Mouse (Mus musculus) adrenal gland (tissue): ENCODE measurements around the gene Olfr9.
"Not testable (repeated sequence)": the region's sequence is repeated elsewhere in the genome, so short reads cannot be mapped to it uniquely, and the experiment has no call there.

Experiments used
- intact Hi-C: fragments of 180-260 bp; cut with DNase I; formaldehyde crosslinking; loops from one replicate; pipeline ENCODE4 v1.15.1; 2025
- long read RNA-seq, 2 experiments: library from polyadenylated mRNA; unstranded; transcript quantifications; one replicate each; pipeline ENCODE4 v2.0.0; 2020; ENCODE audit warnings: borderline replicate concordance in 1 of 2; ENCODE audit not compliant: insufficient replicate concordance in 1 of 2

Olfr9 gene
- long read RNA-seq, experiment 1: 0 reads
- long read RNA-seq, experiment 2: 0 reads

DNA sequence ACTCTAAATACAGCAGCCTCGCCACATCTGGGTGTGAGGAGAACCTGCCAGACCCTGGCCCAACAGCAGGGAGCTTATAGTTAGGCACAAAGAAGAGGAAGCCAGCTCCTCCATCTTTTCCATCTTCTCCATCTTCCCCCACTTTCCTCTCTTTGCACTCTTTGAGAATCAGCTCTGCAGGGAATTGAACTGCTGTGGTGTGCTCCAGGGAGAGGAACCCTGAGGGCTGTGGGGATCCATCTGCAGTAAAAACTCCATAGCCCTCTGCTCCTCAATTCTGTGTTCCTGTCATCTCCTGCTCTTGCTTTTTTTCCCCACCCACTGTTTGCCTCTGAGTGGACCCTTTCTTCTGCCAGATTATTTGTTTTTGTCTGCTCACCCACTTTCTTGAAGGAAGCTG lies at the start of gene Olfr9:
TSS of gene Olfr9 (plus strand) at position 301 of the 400 bp plus-strand sequence.
- intact Hi-C loops: not testable (repeated sequence)

DNA sequence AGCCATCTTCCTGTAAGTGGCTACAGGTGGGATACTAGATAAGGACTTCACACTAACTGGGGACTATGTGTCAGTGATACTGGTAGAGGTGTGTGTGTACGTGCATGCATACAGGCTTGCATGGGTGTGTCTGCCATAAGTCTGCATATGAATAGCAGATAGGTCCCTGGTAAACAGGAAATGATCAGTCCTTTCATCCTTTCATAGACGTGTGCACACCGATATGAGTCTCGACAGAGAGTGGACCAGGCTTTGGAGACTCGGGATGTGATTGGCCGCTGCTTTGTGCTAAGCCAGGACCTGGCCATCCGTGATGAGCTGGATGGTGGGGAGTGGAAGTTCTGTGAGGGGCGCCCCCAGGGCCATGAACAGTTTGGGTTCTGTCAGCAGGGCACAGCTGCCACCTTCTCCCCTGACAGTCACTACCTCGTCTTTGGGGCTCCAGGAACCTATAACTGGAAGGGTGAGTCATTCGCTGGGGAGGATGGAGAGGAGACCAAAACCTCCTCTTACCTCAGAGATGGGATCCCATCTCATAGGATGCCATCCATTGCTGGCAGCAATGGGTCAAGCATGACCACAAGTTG lies 48.7 kb upstream of the Olfr9 start:
- intact Hi-C loops: no loop called here

DNA sequence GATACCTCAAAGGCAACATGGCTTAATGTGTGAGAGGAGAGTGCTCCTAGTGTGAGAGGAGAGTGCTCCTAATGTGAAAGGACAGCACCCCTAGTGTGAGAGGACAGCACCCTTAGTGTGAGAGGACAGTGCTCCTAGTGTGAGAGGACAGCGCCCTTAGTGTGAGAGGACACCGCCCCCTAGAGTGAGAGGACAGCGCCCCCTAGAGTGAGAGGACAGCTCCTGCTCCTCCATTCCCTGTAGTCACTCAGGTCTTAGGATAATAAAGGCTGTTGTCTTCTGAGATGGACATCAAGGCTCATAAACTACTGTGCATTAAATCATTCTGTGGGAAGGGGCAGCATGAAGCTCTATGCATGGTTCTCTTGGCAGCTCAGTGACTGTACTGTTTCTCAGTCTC lies 43.6 kb upstream of the Olfr9 start:
- intact Hi-C loops: no loop called here

DNA sequence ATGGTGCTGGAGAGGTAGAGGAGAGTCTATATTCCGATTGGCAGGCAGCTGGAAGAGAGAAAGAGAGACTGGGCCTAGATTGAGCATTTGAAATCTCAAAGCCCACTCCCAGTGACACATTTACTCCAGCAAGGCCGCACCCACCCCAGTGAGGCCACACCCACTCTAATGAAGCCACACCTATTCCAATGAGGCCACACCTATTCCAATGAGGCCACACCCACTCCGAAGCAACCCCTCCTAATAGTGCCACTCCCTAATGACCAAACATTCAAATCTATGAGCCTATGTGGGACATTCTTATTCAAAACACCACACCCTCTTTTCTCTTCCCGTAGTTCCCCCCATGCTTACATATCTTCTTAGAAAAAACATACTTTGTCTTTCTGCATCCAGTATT lies 41.7 kb upstream of the Olfr9 start:
- intact Hi-C loops: no loop called here

DNA sequence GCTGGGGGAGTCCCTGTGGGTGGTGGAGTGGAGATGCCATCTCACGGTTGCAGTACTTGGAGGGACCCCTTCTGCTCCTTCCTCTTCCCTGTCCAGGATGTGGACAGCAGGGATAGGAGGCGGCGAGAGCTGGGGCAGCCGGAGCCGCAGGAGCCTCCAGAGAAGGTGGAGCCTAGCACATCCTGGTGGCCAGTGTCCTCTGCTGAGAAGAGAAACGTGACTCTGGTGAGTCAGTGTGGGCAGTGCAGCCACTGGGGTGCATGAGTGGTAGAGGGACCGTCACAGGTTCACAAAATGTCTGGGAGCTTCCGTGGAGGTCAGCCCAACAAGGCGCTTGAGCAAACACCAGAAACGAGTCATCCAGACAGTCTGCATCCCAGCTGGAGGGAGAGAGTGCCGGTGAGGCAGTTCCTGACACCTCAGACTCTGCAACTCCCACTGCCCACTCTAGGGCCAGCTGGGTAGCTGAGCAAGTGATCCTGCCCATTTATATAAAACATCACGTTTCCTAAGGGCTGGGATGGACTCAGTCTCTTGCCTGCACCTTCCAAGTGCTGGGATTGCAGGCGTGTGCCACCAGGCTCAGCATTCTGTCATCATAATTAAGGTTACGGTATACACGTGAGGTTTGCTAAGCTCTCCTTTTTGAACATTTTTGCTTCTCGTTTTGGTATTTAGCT lies 38.9 kb upstream of the Olfr9 start:
- intact Hi-C loops: no loop called here

DNA sequence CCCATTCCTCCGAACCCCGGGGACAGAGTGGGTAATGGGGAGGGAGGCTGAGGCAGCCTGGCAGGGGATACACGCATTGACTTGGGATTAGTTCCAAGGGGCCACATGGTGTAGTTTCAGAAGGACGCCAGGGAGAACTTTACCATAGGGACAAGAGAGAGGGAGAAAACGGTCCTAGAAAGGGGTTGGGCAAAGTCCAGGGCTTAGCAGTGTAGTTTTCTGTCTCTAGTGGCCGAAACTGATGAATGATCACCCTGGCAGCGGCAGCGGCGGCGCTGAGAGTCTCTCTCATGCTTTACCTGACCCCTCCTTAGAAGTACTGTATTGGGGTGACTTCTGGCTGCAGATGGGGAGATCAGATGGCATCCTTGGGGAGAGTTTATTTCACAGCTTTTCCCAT lies 30.9 kb upstream of the Olfr9 start:
- intact Hi-C loops: no loop called here

DNA sequence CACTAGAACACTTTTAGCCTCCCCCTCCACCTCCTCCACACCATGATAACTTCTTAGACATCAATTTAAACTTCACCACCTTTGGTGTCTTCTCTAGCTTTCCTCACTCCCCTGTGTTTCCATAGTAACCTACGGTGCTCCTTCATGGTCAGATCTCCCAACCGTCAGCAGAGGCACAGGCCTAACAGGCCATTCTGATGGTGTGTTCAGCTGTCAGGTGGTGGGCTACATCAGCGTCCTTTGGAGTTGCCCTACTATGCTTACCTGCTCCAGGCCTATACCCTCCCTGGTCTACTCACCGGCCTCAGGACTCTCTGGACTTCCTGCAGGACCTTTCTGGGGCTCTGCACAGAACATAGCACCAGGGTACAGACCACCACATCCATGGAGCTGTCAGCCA lies 29.1 kb upstream of the Olfr9 start:
- intact Hi-C loops: no loop called here

DNA sequence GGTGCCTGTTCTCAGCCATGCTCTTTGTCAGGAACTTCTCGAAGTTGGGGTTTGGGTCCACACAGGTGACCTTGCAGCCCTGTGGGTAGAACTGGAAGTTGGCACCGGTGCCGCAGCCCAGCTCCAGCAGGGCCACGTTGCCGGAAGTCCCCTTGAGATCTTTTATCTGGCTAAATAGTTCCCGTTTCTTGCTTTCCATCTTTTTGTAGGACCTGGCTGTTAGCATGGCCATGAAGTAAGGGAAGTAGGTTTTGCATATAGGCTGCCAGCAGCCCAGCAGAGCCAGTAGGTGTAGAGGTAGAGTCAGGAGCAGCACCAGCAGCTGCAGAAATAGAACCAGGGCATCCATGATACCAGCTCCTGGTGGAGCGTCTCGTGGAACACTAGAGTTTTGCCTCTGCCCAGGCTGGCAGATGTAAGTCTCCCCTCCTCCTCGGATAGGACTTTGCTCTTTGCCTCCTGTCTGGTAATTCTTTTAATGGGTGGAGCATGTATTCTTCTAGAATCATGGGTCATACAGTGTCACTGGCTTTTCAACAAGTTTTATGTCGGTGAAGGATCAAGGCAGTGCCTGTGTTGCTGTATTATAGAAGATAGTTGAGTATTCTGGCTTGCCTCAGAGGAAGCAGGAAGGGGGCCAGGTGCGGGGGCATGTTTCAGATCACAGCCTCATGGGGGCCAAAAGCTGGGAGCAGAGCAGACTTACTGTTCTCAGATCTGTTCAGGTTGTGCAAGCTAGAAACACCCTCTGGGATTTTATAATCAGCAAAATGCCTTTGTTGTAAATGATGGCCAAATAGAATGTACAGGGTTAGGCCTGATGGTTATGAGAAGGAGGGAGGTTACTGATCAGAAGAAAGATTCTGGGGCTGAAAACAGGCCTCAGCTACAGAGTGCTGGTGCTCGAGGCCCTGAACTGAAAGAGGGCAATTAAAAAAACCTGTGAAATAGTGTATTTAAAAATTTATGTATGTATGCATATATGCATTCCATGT lies 28.3 kb upstream of the Olfr9 start, which contains the start of gene Mettl7b:
TSS of gene Mettl7b (minus strand) at position 399 of the 995 bp plus-strand sequence.
- intact Hi-C loops: no loop called here

DNA sequence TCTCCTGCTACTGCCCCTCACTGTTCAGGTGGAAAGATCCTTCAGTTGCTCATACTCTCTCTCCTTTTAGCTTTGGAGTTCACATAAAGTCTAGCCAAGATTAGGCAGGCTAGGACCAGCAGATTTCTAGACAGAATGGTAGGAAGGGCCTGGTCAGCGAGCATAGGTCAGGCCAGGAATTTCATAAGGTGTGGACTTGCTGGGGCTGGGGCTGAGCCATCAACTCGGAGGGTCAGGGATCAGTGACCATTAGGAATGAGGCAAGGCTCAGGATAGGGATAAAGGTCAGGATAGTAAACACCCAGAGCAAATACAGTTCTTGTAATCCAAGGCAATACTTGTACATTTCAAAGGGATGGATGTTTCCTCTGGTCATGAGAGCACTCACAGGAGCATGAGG lies 24.3 kb upstream of the Olfr9 start:
- intact Hi-C loops: no loop called here

DNA sequence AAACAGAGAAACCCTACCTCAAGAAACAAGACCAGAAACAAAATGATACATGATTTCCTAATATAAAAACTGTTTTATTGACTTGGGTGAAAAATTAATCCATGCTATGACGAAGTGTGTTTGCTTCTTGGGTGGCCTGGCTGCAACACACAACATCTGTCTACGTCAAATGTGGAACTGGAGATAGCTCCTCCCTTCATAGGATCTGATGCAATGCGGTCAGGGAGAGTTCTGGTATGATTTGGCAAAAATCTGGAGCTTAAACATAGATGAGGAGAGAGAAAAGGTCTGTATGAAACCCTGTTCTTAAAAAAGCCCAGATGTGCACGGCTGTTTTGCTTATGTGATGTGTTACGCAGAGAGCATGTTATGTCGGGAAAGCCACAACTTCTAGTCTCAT lies 23.4 kb upstream of the Olfr9 start:
- intact Hi-C loops: no loop called here

DNA sequence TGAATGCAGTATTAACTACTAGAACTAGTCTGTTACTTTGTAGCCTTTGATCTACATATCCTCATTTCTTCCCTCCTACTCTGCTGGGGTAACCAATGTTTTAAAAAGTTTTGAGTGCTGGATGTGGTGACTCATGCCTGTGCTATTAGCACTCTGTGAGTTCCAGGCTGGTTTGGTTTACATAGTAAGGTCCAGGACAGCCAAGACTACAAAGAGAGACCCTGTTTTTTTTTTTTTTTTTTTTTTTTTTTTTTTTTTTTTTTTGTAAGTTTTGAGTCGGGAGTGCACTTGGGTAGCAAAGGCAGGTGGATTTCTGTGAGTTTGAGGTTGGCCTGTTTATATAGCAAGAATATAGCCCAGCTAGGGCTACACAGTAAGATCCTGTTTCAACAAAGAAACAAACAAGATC lies 20.9 kb upstream of the Olfr9 start:
- intact Hi-C loops: no loop called here

DNA sequence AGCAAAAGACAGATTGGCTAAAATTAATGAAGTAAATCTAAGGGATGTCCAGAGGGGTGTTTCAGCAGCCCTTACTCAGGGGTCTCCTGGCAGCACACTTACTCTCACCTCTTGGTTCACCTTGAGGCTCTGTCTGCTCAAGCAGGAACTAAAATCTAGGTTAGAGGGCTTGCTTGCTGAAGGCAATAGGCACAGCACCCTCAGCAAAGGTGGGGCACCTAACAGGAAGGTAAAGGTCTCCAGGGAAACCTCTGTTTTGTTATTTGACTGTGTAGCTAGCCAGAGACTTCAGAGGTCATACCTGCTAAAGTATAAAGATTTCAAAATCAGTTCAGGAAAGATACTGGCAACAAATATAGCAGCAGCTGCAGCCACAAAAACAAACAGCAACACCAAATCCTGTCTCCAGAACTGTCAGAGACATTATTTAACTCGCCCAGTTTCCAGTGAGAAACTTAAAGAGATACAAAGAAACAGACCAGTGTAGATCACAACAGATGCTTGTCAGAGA lies 18.4 kb upstream of the Olfr9 start:
- intact Hi-C loops: no loop called here

DNA sequence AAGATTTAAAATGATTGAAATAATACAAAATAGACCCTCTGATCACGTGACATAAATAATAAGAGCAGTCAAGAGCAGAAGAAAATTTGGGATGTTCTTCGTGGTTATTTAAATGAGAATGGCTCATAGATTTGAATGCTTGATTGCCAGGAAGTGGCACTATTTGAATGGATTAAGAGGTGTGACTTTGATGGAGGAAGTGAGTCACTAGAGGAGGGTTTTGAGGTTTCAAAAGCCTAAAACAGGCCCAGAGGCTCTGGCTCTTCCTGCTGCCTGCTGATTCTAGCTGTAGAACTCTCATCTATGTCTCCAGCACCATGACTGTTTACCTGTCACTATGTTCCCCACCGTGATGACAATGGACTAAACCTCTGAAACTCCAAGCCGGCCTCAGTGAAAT lies 16.4 kb upstream of the Olfr9 start:
- intact Hi-C loops: no loop called here

DNA sequence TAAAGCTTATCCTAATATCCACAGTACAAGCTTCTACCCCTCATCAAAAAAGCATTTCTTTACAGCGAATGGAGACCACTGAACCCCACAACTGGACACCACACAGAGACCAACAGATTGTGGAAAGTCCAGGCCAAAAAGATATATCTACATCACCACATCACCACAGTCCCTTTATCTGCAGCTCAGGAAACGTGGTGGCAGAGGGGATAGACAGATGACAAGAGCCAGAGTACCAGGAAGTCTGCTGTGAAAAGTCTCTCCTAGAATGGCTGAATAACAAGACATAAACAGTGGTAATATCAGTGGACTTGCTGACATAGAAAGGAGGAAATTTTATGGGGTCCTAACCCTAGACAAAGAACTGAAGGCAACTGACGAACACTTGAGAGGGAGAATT lies 12.8 kb upstream of the Olfr9 start:
- intact Hi-C loops: loop anchor here (5.0 kb wide), 1 partner anchor 129 kb away; no protein-coding TSS in a partner anchor

DNA sequence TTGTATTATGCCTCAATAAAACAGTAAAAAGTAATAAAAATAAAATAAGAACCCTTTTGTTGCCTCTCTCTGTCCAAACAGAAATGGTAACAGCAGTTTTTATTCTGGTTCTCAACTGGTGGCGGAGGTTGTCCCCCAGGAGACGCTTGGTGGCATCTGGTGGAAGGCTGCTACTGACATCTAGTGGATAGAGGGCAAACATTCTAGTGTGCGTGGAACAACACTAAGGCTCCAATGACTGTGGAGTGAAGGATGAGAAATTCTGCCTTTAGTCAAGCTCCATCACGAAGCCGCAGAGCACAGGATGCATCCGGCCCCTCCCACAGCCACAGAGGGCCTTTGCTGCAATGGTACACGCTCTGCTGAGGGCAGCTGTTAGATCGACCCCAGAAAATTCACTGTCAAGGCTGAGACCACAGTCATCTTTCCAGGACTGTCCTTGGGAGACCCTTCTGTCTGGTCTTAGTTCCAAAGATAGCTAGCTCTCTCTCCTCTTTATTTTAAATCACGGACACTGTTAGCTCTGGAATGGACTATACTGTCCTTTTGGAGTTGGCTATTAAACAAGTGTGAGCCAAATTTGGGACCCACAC lies 11.6 kb upstream of the Olfr9 start:
- intact Hi-C loops: loop anchor here (5.0 kb wide), 1 partner anchor 130 kb away; no protein-coding TSS in a partner anchor

DNA sequence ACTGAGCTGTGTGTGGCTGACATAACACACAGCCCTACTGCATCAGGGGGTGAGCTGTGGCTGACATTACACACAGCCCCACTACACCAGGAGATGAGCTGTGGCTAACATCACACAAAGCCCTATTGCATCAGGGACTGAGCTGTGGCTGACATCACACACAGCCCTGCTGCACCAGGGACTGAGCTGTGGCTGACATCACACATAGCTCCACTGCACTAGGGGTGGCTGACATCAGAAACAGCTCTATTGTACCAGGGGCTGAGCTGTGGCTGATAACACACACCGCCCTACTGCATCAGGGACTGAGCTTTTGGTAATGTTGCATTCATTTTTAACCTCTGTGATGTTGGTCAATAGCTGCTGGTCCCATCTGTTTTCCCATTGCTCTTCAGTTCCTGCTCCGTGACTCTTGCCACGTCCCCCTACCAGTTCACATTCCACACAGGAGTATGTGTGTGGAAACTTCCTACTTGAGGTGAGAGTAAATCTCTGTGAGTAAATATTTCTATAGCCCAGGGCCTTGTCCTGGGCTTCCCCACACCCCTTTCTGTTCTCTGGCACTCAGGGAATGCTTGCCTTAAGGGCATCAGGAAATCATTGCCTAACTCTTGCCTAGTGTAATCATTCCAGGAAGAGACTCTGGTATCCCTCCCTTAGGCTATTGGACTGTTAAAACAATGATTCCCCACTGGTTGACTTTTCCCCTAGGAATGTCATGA lies 8.4 kb upstream of the Olfr9 start:
- intact Hi-C loops: no loop called here

DNA sequence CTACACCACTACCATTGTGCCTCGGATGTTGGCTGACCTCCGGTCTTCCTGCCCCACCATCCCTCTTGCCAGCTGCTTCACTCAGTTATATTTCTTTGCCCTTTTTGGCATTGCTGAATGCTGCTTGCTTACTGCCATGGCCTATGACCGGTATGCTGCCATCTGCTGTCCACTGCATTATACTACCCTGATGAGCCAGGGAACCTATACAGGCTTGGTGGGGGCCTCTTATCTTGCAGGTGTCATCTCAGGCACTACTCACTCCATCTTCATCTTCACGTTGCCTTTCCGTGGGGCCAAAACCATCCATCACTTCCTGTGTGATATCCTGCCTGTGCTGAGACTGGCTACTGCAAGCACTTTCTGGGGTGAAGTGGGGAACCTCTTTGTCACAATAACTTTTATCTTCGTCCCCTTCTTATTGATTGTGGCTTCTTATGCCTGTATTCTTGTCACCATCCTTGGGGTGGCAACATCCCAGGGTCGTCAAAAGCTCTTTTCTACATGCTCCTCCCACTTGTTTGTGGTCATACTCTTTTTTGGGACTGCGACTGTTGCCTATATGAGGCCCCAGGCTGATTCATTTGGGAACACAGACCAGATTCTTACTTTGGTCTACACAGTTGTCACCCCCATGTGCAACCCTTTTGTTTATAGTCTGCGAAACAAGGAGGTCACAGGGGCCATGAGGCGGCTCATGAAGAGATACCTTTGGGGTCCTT lies 1.1 kb downstream of the Olfr9 start:
- intact Hi-C loops: not testable (repeated sequence)

DNA sequence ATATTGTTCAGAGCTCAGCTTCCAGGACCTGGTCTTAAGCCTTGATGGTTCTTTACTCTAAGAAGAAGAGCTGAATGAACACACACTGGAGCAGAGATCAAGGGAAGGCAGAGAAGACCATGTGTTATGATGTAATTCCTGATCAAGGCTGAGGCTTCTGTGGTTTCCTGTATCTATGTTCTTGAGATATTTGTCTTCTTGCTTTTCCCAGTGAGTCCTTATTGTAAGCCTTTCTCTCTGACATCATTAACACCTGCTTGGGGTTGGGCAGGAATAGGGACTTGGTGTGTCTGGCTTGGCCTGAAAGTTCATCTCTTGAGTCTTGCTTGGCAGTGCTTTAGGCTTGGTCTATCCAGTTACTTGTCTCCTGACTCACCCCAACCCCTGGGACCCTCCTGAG lies 1.8 kb downstream of the Olfr9 start:
- intact Hi-C loops: no loop called here

DNA sequence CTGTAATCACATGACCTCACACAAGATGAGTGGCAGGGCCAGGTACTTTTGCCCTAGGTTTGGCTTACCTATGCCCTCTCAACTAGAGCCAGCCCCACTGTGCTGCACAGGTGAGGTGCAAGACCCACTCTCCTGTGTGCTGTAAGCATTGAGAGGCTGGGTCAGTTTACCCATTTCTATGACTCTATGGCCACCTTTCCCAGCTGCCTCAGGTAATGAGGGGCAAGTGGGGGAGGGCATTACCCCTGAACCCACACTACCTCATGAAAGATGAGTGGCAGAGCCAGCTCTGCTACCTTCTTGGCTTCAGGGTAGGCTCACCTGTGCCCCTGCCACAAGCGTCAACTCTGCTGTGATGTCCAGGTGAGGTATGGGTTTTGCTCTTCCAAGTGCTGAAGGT lies 6.6 kb downstream of the Olfr9 start:
- intact Hi-C loops: no loop called here

DNA sequence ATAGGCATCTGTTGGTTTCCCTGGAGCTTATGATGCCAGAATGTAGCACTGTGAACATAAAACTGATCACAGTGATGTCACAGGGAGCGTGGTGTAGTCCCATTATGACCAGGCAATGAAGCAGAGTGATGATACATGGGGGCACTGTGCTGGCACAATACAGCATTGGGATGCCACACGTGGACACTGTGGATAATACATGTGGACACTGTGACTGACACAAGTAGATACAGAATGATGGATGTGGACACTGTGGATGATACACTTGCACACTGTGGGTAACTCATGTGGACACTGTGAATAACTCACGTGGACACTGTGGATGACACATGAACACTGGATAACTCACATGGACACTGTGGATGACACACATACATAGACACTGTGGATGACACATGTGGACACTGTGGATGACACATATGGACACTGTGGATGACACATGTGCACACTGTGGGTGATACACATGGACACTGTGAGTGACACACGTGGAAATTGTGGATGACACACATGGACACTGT lies 7.4 kb downstream of the Olfr9 start:
- intact Hi-C loops: no loop called here
